Mouse (Mus musculus) limb, embryonic 11.5 days (tissue): ENCODE measurements around the gene Tbcb. TPM values are rescaled to one million over a fixed set of nuclear protein-coding genes. Genes with fewer than 3 reads are reported as not detected.

Experiments used
- polyA plus RNA-seq: library from polyadenylated mRNA; unstranded; fragments of >200 nt; fragmentation: Nextera tagmentation; extraction: Ambion mirVana; gene quantifications from 2 replicates; pipeline ENCODE4 v1.2.1, GENCODE M21; 2014

Gene Tbcb
- polyA plus RNA-seq, 1 experiment from 2014 or later, result 241 TPM

Other genes starting within 250 kb of the Tbcb start
- 25.2 and 30.5 TPM in 2 replicates for gene Zfp568, start 248.3 kb downstream of the Tbcb start, polyA plus RNA-seq
- gene Zfp14, start 180.9 kb downstream of the Tbcb start, polyA plus RNA-seq, result 3.8 and 4.0 TPM in 2 replicates
- 4.3 and 4.7 TPM in 2 replicates for gene Zfp82, start 159.4 kb downstream of the Tbcb start, polyA plus RNA-seq
- gene Gm26920, start 141.9 kb downstream of the Tbcb start, polyA plus RNA-seq, result 3.2 and 4.6 TPM in 2 replicates
- 17.0 and 19.7 TPM in 2 replicates for gene Zfp566, start 141.7 kb downstream of the Tbcb start, polyA plus RNA-seq
- gene Zfp260, start 137.5 kb downstream of the Tbcb start, polyA plus RNA-seq, result 142 and 150 TPM in 2 replicates
- gene Zfp382, start 110.3 kb downstream of the Tbcb start, polyA plus RNA-seq, result 6.5 and 8.6 TPM in 2 replicates
- 14.6 and 18.7 TPM in 2 replicates for gene Zfp146, start 62.5 kb downstream of the Tbcb start, polyA plus RNA-seq
- 2.3 and 2.9 TPM in 2 replicates for gene Cox7a1, start 48.1 kb downstream of the Tbcb start, polyA plus RNA-seq
- gene Capns1, start 33.5 kb downstream of the Tbcb start, polyA plus RNA-seq, result 53.1 and 53.7 TPM in 2 replicates
- gene Polr2i, start 324 bp downstream of the Tbcb start, polyA plus RNA-seq, result 182 and 186 TPM in 2 replicates
- 0.27 TPM in 1 of 2 replicates, not detected in the other for gene Ovol3, start 3.5 kb upstream of the Tbcb start, polyA plus RNA-seq
- 0.16 and 0.19 TPM in 2 replicates for gene Thap8, start 47.8 kb upstream of the Tbcb start, polyA plus RNA-seq
- gene Wdr62, start 48.1 kb upstream of the Tbcb start, polyA plus RNA-seq, result 10.4 and 14.9 TPM in 2 replicates
- gene Clip3, start 59.5 kb upstream of the Tbcb start, polyA plus RNA-seq, result 64.7 and 70.0 TPM in 2 replicates
- 93.7 and 97.6 TPM in 2 replicates for gene Alkbh6, start 76.4 kb upstream of the Tbcb start, polyA plus RNA-seq
- gene Syne4, start 82.5 kb upstream of the Tbcb start, polyA plus RNA-seq, result 72.3 and 75.3 TPM in 2 replicates
- gene E130208F15Rik, start 89.5 kb upstream of the Tbcb start, polyA plus RNA-seq, result not detected in 2 replicates
- 21.6 TPM in 2 replicates for gene Sdhaf1, start 91.6 kb upstream of the Tbcb start, polyA plus RNA-seq
- 4.9 and 5.0 TPM in 2 replicates for gene Lrfn3, start 130.5 kb upstream of the Tbcb start, polyA plus RNA-seq
- gene Tyrobp, start 181.5 kb upstream of the Tbcb start, polyA plus RNA-seq, result 8.4 and 12.6 TPM in 2 replicates
- gene Hcst, start 187.6 kb upstream of the Tbcb start, polyA plus RNA-seq, result 0.39 TPM in 1 of 2 replicates, not detected in the other
- 0.96 and 1.4 TPM in 2 replicates for gene Nfkbid, start 189.5 kb upstream of the Tbcb start, polyA plus RNA-seq
- 16.6 and 18.0 TPM in 2 replicates for gene Aplp1, start 213.3 kb upstream of the Tbcb start, polyA plus RNA-seq
- gene Kirrel2, start 225.4 kb upstream of the Tbcb start, polyA plus RNA-seq, result 0.13 TPM in 1 of 2 replicates, not detected in the other
- gene Nphs1, start 226.0 kb upstream of the Tbcb start, polyA plus RNA-seq, result 0.15 TPM in 1 of 2 replicates, not detected in the other